In genomic region chr17:71311340-71312171, GRCm38 (mm10) we compare ENCODE assay signal across 9 mouse cellular contexts. TPM values are rescaled to one million over a fixed set of nuclear protein-coding genes. Genes with fewer than 3 reads are reported as not detected.
DNase-seq lines count a peak whose midpoint lies in the region; ATAC-seq and TF ChIP-seq lines count a peak whose summit lies in the region.
"Had no signal": no experiment of that assay in that cellular context is flagged by ENCODE, and none has a peak within 500 bp of the region (broad histone marks: within the 10 kb centered on the region; RNA-seq: fewer than 3 reads in every experiment).

Emilin2 (minus strand) TSS chr17:71311978.

- peak; percentile 25 to 70 for DNase-seq in cerebellum, postnatal 14 days
- no peak for DNase-seq in cerebellum, adult 9-11 months
- peak; percentile 62 for DNase-seq in lung, postnatal 0 days (ENCODE audit: low spot score)
- peak; percentile 74 for DNase-seq in retina, embryonic 14.5 days (ENCODE audit: low spot score)
- no peak for DNase-seq in left cerebral cortex, postnatal 14 days (ENCODE audit: low spot score in 2 of 2)

- WGBS in bone marrow, adult 2 months, result 9% methylated on average over 20 of the region's 20 CpGs
- 11% methylated on average over 20 of the region's 20 CpGs for WGBS in forebrain, embryonic 15.5 days
- 8% methylated on average over 20 of the region's 20 CpGs for WGBS in hindbrain, embryonic 15.5 days
- 5% methylated on average over 20 of the region's 20 CpGs for WGBS in lung, postnatal 0 days

- H3K9ac ChIP-seq in forebrain, embryonic 15.5 days (replicated peaks), result peak within 1 kb of the TSS; percentile 61
- peak within 1 kb of the TSS; percentile 44 for H3K9ac ChIP-seq in hindbrain, embryonic 15.5 days
- no peak within 1 kb of the TSS; the same call in 1 of the 2 replicates for H3K9ac ChIP-seq in lung, postnatal 0 days (replicated peaks; ENCODE audit: low read depth)

- TF ChIP-seq EP300 in lung, postnatal 0 days (IDR thresholded peaks at IDR 0.05), result no peak

- TF ChIP-seq POLR2A in bone marrow, adult 2 months (IDR thresholded peaks at IDR 0.05; ENCODE audit: borderline replicate concordance, control insufficient read depth, low read depth, low read length), result no peak

- H3K4me3 ChIP-seq in bone marrow, adult 2 months (replicated peaks; ENCODE audit: control insufficient read depth, low read depth, low read length), result peak within 1 kb of the TSS; percentile 78
- peak within 1 kb of the TSS; percentile 64 for H3K4me3 ChIP-seq in forebrain, embryonic 15.5 days
- H3K4me3 ChIP-seq in hindbrain, embryonic 15.5 days, result peak within 1 kb of the TSS; percentile 61
- peak within 1 kb of the TSS; percentile 55 for H3K4me3 ChIP-seq in lung, postnatal 0 days (ENCODE audit: low read depth, low read length)

- H3K9me3 ChIP-seq in forebrain, embryonic 15.5 days, result no peaks in the 10 kb centered on the region
- no peaks in the 10 kb centered on the region for H3K9me3 ChIP-seq in hindbrain, embryonic 15.5 days
- no peaks in the 10 kb centered on the region for H3K9me3 ChIP-seq in lung, postnatal 0 days (ENCODE audit: low read length)

- intact Hi-C loops in left cerebral cortex, postnatal 14 days (cut with DNase I), result loop anchor here (5.0 kb wide), 1 partner anchor 59 kb away; no protein-coding TSS in a partner anchor

- H3K36me3 ChIP-seq in forebrain, embryonic 15.5 days, result no peaks in the 10 kb centered on the region
- H3K36me3 ChIP-seq in hindbrain, embryonic 15.5 days, result no peaks in the 10 kb centered on the region
- no peaks in the 10 kb centered on the region for H3K36me3 ChIP-seq in lung, postnatal 0 days (ENCODE audit: insufficient read depth, low read length)

- peak within 1 kb of the TSS; percentile 78 for H3K27ac ChIP-seq in bone marrow, adult 2 months (ENCODE audit: control insufficient read depth, insufficient read depth, low read depth, low read length, poor library complexity)
- H3K27ac ChIP-seq in forebrain, embryonic 15.5 days (replicated peaks), result no peak within 1 kb of the TSS
- H3K27ac ChIP-seq in hindbrain, embryonic 15.5 days (replicated peaks), result no peak within 1 kb of the TSS
- no peak within 1 kb of the TSS for H3K27ac ChIP-seq in lung, postnatal 0 days (ENCODE audit: low read length)

- peak; percentile 59 for TF ChIP-seq CTCF in bone marrow, adult 2 months (IDR thresholded peaks at IDR 0.05; ENCODE audit: control insufficient read depth, insufficient read depth, low read length)
- peak; percentile 64 for TF ChIP-seq CTCF in lung, postnatal 0 days (IDR thresholded peaks at IDR 0.05)

- H3K4me1 ChIP-seq in bone marrow, adult 2 months (ENCODE audit: control insufficient read depth, insufficient read depth, low read length), result peaks cover 3% of the 10 kb centered on the region; the same call in 1 of the 2 replicates
- H3K4me1 ChIP-seq in forebrain, embryonic 15.5 days, result peaks cover 24% of the 10 kb centered on the region
- peaks cover 23% of the 10 kb centered on the region for H3K4me1 ChIP-seq in hindbrain, embryonic 15.5 days (replicated peaks)
- 0 out of 2 replicates have a peak, but pooled peaks cover 2% of the 10 kb centered on the region for H3K4me1 ChIP-seq in lung, postnatal 0 days (ENCODE audit: insufficient read depth, low read depth, low read length)

- peaks cover 29% of the 10 kb centered on the region for H3K27me3 ChIP-seq in forebrain, embryonic 15.5 days
- 0 out of 2 replicates have a peak, but pooled peaks cover 11% of the 10 kb centered on the region for H3K27me3 ChIP-seq in hindbrain, embryonic 15.5 days
- peaks cover 13% of the 10 kb centered on the region; the same call in 1 of the 2 replicates for H3K27me3 ChIP-seq in lung, postnatal 0 days (replicated peaks; ENCODE audit: insufficient read depth, low read length)
- H3K27me3 ChIP-seq: Patski had no signal

- peak within 1 kb of the TSS; percentile 100 for H3K4me2 ChIP-seq in forebrain, embryonic 15.5 days (replicated peaks)
- peak within 1 kb of the TSS; percentile 100 for H3K4me2 ChIP-seq in hindbrain, embryonic 15.5 days
- H3K4me2 ChIP-seq in lung, postnatal 0 days (replicated peaks; ENCODE audit: low read depth, low read length), result peak within 1 kb of the TSS; percentile 91

- peak; percentile 12; the same call in 1 of the 2 replicates for ATAC-seq in forebrain, embryonic 15.5 days (replicated peaks)
- no peak; the same call in 1 of the 2 replicates for ATAC-seq in hindbrain, embryonic 15.5 days (ENCODE audit: low FRiP score, low read depth)
- ATAC-seq in lung, postnatal 0 days, result no peak
- ATAC-seq: Patski had no signal

RNA-seq across cellular contexts. Expression of gene Emilin2, which starts in this region (rescaled TPM):
- polyA plus RNA-seq in bone marrow, adult 2 months (2011; ENCODE audit: insufficient read depth, insufficient read length, low replicate concordance, missing spikeins), result 33.0 and 38.7 TPM in 2 replicates
- polyA plus RNA-seq in forebrain, embryonic 15.5 days (2015; fragmentation: Nextera tagmentation; extraction: Ambion mirVana), result 0.92 and 1.1 TPM in 2 replicates
- 2.4 TPM in 2 replicates for polyA plus RNA-seq in hindbrain, embryonic 15.5 days (2015; fragmentation: Nextera tagmentation; extraction: Ambion mirVana)
- polyA plus RNA-seq in lung, postnatal 0 days (2015; fragmentation: Nextera tagmentation; extraction: Ambion mirVana), result 4.3 and 5.0 TPM in 2 replicates
- total RNA-seq in left cerebral cortex, postnatal 14 days (2021), result 1 to 10 TPM; 2.2 to 2.6 TPM

Comparison
In these comparisons a context has a peak if more than half of its experiments do, and no peak if none do; other contexts are left out.
1. DNase-seq: peak in cerebellum, postnatal 14 days (2 of 2), lung, postnatal 0 days (single experiment) and retina, embryonic 14.5 days (single experiment); none in cerebellum, adult 9-11 months (single experiment) and left cerebral cortex, postnatal 14 days (0 of 2).
2. Peak in every context shown above with its lines, with median percentiles within 50 percentile points of each other: H3K4me3 ChIP-seq and H3K4me2 ChIP-seq.